Mouse (Mus musculus) liver, adult 10 weeks (tissue): ENCODE measurements around the gene Serpinb1c. TPM values are rescaled to one million over a fixed set of nuclear protein-coding genes. Genes with fewer than 3 reads are reported as not detected.

Experiments used
- polyA plus RNA-seq: library from polyadenylated mRNA; stranded (reverse); fragments of 350-450 nt; fragmentation: Illumina TruSeq; extraction: RNeasy Lipid Tissue Mini Kit (QIAGEN cat#74804); gene quantifications from one replicate; pipeline ENCODE4 v1.2.3, GENCODE M21; 2014; ENCODE audit warnings: low read depth, low replicate concordance

Gene Serpinb1c
- 0.48 TPM for polyA plus RNA-seq

GRCm38 (mm10) chr13:32898111-32898510 is at the start of gene Serpinb1c:
Gene Serpinb1c (minus strand): TSS chr13:32898211.

GRCm38 (mm10) chr13:32850668-32851404 is 47.2 kb downstream of the Serpinb1c start, which contains the start of gene Serpinb1a:
Gene Serpinb1a (minus strand): TSS chr13:32851185.

Other genes starting within 250 kb of the Serpinb1c start
- gene Mylk4, start 114.3 kb downstream of the Serpinb1c start, polyA plus RNA-seq: not detected
- 27.2 TPM for gene Wrnip1, start 96.2 kb downstream of the Serpinb1c start, polyA plus RNA-seq
- not detected for gene D930007J09Rik, start 95.4 kb downstream of the Serpinb1c start, polyA plus RNA-seq
- 48.7 TPM for gene Serpinb1a, start 47.0 kb downstream of the Serpinb1c start, polyA plus RNA-seq
- 6.1 TPM for gene Serpinb6b, start 67.0 kb upstream of the Serpinb1c start, polyA plus RNA-seq
- gene Serpinb9, start 105.0 kb upstream of the Serpinb1c start, polyA plus RNA-seq: 22.4 TPM
- not detected for gene Serpinb9b, start 129.2 kb upstream of the Serpinb1c start, polyA plus RNA-seq
- gene Serpinb1b, start 180.4 kb upstream of the Serpinb1c start, polyA plus RNA-seq: not detected